Mouse (Mus musculus): ENCODE data around the gene Hoxb5.

The Hoxb5 gene

DNA sequence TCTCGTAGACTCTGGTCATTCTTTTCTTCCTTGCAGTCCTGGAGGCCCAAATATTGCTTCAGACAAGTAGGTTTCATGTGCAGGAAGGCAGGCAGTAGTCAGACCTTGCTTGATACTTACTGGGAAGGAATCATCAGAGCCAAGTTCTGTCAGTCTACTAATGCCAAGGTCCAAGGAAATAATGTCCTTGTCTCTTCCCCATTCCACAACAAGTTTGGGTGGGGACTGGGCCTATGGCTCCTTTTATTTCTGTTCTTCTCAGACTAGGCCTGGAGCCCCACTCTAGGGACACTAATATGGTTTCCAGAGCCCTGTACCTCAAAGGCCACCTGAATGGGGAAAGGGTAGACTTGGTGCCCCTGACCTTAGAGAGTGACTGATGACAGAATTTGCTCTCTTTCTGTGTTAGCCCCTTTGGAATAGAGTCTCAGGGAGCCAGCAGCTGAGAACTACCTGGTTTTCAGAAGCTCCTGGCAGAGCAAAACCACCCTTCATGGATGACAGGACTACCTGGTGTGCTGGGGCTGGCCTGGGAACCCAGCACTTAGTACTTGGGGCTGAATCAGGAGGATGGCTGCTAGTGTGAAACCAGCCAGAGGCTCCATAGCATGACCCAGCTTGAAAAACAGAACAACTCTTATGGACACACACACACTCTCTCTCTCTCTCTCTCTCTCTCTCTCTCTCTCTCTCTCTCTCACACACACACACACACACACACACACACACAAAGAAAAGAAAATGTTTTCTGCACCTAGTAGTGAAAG, 14.5 kb upstream of the Hoxb5 start:
- no peak for DNase-seq (ENCODE audit: low spot score)

DNA sequence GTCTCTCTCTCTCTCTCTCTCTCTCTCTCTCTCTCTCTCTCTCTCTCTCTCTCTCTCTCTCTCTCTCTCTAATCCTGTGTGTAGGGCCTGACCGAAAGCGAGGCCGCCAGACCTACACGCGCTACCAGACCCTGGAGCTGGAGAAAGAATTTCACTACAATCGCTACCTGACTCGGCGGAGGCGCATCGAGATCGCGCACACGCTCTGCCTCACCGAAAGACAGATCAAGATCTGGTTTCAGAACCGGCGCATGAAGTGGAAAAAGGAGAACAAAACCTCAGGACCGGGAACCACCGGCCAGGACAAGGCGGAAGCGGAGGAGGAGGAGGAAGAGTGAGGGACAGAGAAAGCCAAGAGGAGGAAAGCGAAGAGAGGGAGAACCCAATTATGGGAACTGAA, 13.8 kb upstream of the Hoxb5 start:
- no peak for DNase-seq (ENCODE audit: low spot score)

DNA sequence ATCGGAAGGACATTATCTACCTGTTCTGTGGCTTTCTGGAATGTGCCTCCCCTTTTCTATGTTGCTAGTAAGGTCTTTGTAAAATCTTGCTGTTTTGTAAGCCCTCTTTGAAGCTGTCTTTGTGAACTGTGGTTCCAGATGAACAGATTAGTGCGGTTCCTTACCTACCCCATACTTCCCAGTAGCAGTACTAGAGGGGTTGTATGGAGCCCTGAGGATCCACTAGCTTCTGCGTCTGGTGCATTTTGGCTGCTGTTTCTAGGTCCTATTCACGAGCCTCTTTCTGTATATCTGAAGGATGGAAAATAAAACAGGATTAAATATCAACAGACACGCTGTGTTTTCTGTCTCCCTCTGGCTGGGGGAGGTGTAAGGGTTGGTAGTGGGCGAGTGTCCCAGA, 13.3 kb upstream of the Hoxb5 start:
- no peak for DNase-seq (ENCODE audit: low spot score)

DNA sequence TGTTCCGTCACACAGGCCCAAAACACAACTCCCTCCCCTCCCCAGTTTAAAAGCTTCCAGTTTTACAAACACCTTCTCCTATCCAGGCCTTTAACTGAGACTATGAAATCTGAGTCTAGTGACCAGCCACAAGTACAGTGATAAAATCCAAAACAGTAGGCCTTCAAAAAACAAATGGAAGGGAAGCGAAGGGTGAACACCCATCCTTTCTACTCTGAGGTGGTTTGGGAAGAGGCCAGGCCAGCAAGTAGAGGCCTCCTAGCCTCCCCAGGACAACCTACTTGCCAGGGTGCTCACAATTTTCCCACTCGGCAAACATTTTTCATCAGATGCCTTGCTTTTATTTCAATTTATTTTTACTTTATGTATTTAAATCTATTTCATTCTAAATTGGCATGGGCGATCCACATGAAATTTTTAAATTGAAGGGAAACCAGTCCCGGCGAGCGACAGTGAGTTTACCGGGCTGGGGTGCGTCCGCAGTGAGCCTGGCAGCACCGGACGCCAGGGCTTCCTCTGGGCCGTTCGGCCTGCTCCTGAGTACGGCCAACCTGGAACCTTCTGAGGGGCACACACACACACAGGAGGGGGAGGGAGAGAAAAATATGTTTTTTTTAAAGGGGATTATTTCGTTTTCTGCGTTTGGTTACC, 12.3 kb upstream of the Hoxb5 start:
- DNase-seq (ENCODE audit: low spot score), result no peak

DNA sequence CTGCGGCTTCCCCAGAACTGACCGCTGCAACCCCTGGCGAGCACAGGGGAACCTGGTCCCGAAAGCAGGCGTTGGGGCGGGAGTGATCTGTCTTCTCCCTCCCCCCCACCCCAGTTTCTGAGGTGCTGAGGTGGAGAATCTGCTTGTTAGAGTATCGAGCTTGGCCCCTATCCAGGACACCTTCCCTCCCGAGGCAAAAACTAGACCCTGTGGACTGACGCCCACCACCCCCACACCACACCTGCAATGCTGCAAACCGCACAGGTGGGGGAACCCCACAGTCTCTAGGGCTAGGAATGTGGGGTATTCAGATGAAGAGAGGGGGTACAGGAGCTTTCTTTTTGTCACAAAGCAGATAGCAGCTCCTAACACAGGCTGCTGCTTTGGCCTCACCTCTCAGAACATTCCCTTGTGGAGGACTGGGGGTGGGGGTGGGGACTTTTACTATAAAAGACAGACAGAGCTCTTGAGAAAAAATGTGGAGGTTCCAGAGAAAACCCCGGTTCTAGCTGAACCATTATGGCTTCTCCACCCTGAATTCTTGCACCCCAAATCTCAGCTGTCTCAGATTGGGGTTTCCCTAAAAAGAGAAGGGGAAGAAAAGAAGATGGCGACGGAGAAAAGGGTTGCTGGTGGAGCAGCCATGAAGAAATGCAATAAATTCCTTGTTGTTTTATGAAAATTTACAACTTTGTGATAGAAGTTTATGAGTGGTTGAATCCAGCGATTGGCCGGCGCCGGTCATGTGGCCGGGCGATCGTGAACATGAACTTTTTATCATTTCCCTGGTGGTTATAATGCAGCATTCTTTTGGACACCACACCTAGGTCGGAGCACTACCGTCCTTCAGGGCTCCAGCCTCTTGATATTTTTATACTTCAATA, 11.2 kb upstream of the Hoxb5 start, which contains the start of gene Hoxb6:
Hoxb6 (plus strand) TSS at position 796 of the 884 bp plus-strand sequence.
- DNase-seq (ENCODE audit: low spot score), result no peak

DNA sequence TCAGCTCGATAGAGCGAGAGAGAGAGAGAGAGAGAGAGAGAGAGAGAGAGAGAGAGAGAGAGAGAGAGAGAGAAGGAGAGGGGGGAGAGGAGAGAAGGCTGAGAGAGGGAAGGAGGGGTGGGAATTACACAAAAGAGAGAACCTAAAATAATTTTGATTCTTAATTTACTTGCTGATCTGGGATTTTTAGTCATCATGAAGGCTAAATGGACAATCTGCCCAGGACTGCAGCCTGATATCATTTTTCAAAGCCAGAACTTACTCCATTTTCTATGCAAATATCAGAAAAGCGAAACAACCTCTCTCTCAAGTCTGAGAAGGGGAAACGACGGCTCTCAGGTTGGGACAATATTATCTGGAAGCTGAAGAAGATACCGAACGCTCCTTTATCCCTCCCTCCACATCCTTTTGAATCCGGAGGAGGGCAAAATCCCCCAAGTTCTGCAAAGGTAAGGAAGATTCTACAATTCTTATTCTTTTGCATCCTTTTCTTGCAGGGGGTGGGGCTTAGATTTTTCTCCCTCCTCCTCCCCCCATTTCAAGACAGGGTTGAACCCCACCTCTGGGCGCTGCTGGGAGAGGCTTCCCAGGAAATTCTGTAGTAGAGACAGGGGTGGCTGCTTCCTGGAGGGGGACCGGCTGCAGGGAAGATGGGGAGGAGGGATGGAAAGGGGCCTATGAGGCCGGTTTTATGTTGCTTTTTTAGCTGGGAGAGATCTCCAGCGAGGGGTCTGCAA, 10.4 kb upstream of the Hoxb5 start:
- DNase-seq (ENCODE audit: low spot score), result no peak

DNA sequence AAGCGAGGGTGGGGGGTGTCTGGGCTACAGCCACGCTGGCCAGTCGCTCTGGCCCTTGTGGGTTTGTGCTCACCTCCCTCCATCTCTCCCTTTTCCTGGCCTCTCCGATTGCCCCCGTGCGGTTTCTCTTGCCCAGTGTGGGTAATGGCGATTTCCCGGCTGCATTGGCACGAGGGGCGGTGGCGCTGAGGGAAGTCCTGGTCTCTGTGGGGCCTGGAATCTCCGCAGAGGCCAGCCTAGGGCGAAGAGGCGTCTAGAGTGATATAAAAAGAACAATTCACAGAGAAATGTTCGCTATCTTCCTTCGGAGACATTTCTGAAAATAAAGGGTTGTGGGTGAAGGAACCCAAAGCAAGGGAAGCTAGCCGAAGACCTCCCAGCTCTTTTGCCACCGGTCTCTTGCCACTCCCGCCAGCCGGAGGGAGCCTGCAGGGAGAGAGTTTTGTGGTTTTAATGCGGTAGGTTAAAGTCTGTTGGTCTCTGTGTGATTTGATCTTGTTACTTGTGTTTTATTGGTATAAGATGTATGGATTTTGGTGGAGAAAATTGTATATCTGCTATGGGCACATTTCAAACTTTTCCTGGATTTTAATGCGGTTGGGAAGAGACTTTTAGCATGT, 9.7 kb upstream of the Hoxb5 start:
- no peak for DNase-seq (ENCODE audit: low spot score)

DNA sequence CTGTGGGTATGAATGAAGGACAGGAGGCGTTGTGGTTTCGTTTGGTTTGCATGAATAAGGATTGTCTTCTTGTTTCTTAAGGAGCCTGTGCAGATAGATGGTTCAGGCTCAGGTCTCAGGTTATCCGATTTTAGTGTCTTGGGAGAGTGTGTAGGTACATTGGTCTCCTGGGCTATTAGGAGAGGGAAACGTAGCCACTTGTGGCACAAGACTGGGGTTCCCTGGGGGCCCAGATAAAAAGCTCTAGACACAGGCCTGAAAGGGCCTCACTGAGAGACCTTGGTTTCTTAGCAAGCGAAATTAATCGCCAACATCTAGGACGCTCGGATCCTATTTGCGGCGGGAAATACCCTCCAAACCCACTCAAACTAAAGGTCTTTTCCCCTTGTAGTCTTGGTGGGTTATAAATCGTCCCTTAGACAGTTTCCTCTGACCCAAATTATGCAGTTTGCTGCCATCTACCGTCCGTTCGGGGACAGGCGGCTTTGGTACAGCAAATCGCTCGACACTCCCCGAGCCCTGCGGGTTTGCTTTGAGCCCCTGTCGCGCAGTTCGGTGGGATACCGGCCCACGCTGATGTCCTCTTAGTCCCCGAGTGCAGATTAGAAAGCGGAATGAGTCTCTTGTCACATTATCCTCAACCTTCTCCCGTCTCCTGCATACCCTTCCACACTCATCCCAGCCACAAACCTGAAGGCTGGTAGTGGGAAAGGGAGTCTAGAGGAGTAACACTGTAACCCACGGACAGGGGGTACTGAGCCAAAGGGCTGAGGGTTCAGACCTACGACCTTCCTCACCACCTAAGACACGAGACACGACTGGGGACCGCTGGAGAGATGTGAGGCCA, 8.7 kb upstream of the Hoxb5 start:
- no peak for DNase-seq (ENCODE audit: low spot score)

DNA sequence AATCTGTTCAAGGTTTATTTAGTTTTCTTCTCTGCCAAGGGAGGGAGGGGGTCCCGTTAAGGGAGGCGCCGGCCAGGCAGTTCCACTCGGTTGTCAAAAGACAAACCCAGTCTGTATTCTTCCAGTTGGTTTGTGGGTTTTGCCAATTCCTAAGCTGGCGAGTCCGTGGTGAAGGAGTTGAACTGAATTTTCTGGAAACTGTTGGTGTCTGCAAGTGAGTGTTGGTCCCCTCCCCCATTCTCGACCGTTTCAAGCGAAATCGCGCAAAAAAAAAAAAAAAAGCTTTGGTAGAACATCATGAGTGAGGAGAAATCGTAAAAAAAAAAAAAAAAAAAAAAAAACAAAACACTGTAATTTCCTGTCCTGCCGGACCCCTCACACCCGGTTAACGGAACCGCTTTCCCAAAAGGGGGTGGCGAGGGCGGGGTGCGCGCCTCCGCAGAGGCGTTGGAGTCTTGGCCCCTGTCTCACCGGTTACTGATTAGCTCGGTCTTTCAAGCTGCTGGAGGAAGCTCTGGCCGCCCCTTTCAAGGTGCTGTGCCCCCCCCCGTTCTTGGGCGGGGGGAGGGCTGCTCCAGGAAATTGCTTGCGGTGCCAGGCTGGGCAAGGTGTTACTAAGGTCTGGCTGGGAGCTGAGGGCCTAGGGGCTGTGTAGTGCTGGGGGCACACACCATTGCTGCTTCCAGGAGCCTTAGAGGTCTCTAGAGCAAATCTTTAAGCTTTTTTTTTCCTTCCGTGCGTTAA, 7.9 kb upstream of the Hoxb5 start:
- DNase-seq (ENCODE audit: low spot score), result no peak

DNA sequence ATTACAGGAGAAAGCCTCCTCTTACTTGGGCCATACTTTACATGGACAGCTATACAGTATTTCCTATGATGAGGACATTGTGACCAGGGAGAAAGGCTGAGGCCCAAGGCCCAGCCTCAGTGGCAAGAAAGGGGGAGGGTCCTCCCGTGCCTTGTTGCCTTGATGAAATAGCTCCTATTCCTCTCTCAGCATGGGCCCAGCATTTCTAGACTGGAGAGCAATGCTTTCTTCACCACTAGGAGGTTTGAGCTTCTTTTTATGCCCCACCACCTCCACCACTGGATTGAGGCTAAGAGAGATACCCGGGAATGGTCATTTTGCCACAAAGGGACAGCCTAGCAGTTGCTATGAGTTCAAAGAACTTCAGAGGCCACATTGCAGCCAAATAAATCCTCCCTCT, 6.1 kb upstream of the Hoxb5 start:
- no peak for DNase-seq (ENCODE audit: low spot score)

DNA sequence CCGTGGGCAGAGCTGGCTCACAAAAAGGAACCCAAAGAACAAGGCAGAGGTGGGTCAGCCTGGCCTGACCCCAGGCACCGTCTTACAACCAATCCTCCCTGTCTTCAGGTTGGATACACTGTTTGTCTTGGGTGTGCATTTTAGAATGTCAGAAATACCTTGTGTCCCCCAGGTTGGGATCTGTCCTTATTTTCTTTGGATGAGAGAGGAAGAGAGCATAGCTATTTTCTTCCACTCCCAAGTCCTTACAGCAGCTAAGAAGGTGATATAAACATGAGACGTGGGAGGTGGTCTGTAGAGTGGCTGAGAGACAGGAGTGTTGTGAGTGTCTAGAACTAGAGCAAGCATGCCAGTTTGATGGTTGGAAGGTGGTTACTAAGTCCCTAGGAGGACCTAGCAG, 5.7 kb upstream of the Hoxb5 start:
- DNase-seq (ENCODE audit: low spot score), result no peak

DNA sequence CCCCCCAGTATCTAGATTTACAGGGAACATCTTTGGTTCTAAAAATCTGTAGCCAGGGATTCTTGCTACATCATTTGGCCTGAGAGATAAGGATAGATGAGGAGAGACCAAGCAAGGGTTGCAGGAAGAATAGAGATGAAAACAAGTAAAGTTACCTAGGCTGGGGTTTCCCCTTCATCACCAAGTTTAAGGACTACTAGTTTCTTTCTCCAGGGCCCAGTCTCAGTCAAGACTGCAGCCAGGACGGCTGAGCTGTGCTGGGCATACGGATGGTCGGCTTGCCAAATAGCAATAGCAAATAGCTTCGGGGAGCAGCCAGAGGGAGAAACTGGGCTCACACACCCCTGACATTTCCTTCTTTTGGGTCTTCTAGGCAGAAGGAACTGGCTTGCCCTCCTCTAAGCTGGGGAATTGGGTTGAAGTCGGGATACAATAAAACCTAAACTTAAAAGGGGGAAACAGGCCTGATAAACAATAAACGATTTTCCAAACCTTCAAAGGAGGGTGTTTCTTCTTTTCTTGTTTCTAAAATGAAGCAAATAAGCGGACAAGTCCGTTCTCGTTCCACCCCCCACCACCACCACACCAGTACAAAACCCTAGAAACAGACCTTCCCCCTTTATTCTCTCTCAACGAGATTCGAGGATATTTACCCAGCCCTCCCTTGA, 5.0 kb upstream of the Hoxb5 start:
- DNase-seq (ENCODE audit: low spot score), result no peak

DNA sequence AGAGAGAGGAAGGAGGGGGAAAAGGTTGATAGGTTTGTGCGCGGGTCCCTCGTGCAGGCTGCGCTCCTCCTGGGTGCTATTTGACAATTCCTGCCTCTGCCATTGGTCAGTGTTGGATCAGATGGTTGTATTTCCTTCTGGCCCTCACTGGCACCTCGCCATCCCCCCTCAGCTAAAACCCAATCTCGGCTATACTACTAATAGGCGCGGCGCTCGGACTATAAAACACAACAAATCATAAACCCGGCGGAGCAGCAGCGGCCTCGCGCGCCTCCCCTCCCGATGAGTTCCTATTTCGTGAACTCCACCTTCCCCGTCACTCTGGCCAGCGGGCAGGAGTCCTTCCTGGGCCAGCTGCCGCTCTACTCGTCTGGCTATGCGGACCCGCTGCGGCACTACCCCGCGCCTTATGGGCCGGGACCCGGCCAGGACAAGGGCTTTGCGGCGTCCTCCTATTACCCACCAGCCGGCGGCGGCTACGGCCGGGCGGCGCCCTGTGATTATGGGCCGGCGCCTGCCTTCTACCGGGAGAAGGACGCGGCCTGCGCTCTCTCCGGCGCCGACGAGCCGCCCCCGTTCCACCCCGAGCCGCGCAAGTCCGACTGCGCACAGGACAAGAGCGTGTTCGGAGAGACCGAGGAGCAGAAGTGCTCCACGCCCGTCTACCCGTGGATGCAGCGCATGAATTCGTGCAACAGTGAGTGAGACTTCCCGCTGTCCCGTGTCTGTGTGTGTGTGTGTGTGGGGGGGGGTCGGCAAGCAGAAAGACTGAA, 4.1 kb upstream of the Hoxb5 start:
- DNase-seq (ENCODE audit: low spot score), result no peak

DNA sequence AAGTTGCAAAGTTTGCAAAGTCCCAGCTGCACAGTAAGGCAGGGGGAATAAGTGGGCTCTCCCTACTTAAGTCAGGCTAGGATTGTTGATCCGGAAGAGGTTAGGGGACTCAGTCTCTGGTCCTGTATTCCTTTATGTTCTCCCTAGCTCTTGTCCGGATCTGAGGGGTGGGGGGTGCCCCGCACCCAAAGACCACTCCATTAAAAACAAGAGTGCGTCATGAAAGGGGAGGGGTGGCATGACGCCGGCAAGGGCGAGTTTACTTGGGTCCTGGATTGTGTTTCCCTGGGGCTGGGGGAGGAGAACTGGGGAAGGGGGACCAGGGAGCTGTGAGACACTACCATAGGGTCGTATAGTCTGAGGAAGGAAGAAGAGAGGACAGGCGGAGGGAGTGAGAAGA, 3.4 kb upstream of the Hoxb5 start:
- DNase-seq (ENCODE audit: low spot score), result no peak

DNA sequence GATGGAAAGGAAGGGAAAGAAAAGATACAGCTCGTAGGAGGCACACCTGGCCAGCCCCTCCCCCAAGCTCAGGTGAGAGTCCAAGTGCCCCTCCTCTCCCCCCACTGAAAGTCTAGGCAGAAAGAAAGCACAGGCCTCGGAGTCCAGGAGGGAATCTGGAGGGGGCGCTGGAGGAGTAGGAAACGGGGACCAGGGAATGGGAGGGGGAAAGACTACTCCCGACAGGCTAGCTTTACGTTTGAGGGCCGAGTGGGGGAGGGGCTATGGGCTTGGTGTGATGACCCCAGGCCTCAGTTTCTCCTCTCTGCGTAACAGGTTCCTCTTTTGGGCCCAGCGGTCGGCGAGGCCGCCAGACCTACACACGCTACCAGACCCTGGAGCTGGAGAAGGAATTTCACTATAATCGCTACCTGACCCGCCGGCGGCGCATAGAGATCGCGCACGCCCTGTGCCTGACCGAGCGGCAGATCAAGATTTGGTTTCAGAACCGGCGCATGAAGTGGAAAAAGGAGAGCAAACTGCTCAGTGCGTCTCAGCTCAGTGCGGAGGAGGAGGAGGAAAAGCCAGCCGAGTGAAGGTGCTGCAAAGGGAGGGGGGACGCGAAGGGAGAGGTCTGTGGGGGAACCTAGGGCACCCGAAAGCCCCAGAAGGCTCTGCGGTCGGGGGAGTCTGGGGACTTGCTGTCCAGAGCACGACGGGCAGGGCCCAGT, 2.6 kb upstream of the Hoxb5 start:
- DNase-seq (ENCODE audit: low spot score), result no peak

DNA sequence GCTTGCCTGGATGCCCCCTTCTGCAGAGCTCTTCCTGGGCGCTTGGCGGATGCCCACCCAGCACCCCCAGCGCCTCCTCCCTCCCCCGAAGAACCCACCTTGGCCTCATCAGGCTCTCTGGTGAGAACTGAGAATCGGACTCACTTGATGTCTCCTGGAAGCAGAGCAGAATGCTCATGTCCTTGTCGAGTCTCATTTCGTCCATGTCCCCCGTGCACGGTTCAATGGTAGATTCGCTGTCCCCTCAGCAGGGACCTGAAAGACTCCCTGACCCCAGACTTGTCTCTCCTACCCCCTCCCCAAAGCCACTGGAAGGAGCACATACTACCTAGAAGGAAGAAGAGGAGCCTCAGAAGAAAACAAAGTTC, 2.1 kb upstream of the Hoxb5 start:
- no peak for DNase-seq (ENCODE audit: low spot score)

DNA sequence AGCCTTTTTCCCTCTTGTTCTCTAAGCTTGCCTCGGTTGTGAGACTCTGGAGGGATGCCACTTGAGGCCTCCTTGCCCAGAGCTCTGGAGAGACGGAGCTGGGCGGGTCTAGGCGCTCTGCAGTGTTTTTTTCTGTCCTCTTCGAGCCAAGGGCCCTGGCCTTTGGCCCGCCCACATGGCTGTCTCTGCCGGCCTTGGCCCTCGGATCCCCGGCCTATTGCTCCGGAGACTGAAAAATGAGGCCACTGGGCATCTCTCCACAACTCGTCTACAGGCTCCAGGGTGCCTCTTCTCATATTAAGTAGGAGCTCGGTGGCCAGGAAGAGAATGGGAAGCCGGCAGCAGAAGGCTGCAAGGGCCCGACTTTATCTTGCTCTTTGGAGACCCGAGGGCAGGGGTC, 1.3 kb upstream of the Hoxb5 start:
- DNase-seq (ENCODE audit: low spot score), result no peak

Data from layer of hippocampus, adult 9-10 months (tissue).